Mouse (Mus musculus) left cerebral cortex, postnatal 10 days (tissue): Measurements from ENCODE around the gene Mical3. TPM values are rescaled to one million over a fixed set of nuclear protein-coding genes. Genes with fewer than 3 reads are reported as not detected.

Experiments
- DNase-seq, 2 experiments: peaks; one replicate each; pipeline ENCODE4 v3.0.0; 2021 to 2022; ENCODE audit warnings: low spot score in 2 of 2, mixed read lengths in 1 of 2; ENCODE audit errors: extremely low spot score in 1 of 2
- intact Hi-C: fragments of 180-260 bp; cut with DNase I; formaldehyde crosslinking; loops from one replicate; pipeline ENCODE4 v1.15.1; 2025
- total RNA-seq, 2 experiments: library from RNA; stranded (reverse); gene quantifications; 2 replicates each; pipeline ENCODE4 v1.2.3; 2021

Gene Mical3
- total RNA-seq, 2 experiments from 2014 or later: 110 to 111 TPM

DNA sequence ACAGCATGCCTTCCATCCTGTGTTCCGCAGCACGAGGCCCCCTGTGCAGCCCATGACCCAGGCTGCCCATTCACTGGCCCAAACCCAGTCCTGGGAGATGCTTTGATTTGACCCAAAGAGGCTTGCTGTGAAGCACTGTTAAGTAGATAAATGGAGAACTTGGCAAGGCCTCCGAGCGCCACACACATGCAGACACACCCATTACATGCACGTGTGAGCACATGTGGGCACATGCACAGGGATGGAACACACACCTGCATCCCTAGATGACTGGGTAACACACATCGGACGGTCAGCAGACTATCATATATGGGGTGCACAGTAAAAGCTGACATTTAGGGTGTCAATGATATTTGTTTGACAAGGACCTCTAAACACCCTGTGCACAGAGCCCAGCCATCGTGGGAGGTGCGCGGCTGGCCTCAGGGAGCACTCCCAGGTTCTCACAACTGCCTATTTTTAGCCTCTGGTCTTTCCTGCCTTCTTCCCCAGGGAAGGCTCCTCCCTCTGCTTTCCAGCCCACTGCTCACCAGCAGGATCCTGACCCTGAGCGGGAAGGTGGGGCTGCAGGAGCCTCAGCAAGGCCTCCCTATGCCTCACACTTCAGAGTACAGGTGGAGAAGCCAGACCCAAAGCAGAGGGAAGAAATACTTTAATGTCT lies 63.2 kb downstream of the Mical3 start:
- DNase-seq: no peak
- intact Hi-C loops: no loop called here

DNA sequence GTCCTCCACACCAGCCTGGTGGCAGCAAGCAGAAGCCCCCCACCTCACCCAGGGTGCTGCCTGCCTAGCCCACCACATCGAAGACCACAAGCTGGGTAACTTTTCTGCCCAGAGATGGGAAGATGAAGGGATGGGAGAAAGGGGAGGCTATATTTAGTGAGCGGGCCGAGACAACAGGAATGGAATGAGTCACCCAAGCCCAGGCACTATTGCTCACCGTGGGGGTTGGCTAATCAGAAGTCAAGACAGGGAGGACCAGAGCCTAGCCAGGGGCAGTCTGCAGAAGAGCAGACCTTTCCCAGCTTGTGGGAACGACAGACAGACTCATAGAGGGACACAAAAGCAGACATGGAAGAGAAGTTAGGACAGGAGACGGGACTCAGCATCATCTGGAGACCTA lies 64.0 kb downstream of the Mical3 start:
- no peak for DNase-seq
- intact Hi-C loops: no loop called here

DNA sequence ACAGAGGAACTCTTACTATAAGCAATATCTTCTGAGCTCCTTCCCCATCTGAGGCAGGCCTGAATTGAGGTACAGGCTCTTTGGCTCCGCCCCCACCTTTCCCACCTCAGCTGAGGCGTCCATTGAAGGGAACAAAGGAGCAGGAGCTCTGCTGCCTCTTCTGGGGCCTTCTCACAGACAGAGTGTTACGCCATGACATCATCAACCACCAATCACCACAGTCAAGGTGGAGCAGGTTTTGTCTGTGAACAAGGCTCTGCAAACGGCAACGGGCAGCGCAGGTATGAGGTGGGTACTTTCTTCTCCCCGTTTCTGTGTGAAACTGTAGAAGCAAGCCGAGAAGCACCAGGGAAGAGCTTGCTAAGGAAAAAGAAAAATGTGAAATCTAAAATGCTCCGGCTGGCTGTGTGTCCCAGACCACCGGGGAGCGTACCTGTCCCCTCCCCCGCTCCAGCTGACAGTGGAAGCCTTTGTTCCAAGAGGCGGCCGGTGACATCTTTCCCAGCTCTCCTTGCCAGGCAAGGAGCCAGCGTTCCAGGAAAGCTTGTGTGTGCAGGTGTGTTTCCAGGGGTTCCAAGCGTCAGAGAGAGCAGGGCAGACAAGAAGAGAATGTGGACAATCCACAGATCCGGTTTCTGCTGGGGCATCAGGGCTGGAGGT lies 66.3 kb downstream of the Mical3 start:
- intact Hi-C loops: no loop called here
- DNase-seq: no peak

DNA sequence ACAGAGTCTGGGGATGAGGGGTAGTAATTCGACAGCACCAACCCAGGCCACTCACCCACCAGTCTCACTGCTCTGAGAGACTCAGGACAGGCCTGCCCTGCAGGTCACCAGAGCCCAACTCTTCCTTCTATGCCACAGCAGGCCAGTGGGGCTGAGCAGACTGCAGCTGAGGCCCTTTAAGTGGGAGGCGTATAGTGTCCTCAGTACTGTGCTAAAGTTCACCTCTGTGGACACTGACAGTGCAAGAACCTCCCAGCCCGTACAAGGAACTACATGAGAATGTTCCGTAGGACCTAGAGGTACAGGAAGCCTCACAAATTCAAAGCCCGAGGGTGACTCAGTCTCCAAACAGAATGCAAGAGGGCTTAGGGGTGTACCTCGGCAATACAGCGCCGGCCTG lies 67.0 kb downstream of the Mical3 start:
- no peak for DNase-seq
- intact Hi-C loops: no loop called here

DNA sequence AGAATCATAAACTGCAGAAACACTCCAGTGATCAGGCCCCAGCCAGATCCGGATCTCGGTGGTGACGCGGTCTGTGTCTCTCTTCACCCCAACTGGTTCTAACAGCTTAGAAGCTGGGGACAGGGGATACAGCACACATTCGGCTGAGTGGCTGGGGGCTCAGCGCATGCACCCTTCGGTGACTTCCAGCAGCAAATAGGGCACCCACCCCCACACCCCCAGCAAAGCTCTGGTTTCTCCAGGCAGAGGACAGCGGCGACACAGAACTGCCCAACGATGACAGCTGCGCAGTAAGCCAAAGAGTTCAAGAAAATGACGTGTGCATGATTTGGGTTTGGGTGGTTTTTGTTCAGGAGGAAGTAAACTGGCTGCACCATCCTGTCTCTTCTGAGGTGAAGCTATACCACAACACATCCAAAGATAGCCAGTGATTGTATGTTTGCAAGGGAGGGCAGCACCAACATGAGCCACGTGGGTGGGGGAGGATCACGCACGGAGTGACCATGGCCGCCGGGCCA lies 67.8 kb downstream of the Mical3 start:
- no peak for DNase-seq
- intact Hi-C loops: no loop called here

DNA sequence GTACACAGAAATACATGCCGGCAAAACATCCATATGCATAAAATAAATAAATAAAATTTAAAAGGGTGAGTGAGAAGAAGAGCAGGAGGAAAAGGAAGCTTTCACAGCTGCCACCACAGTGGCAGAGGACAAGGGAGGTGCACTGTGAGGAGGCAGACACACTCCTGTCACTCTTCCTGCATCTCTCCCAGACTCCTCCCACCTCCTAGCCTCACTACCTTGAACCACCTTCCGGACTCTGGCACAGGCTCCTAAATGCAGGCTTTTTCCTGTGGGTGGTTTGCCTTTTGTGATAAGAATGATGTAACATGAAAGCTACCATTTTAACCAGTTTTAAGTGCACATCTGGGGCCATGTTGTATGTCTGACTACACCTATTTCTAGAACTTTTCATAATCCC lies 72.8 kb downstream of the Mical3 start:
- intact Hi-C loops: no loop called here

DNA sequence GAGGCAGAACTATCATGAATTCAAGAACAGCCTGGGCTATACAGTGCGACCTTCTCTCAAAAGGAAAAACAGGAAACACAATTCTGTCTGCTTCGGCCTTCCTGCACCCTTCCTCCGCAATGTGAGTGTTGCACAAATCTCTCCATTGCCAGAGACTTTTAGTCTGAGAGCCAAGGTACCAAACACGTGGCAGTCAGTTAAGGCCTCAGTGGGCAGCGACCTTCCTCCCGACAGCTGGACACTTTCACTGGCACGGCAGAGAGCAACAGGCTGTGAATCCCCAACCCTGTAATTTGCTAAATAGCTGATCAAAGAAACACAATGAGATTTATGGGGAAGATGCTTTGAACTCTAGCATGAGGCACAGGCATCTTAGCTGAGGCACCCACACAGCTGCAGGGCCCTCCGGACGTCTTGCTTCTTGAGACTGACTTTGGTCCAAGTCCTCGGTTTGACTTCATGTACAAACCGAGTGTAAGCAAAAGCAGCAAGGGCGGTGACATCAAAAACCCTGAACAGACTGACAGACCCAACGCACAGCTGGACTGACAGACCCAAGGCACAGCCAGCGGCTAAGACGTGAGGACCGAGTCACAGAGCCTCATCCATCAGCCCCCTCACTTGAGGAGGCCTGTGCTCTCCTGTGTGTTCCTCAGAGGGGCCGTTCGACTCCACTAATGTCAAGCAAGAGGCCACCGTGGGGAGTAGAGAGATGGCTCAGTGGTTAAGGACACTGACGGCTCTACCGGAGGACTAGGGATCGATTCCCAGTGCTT lies 73.4 kb downstream of the Mical3 start:
- DNase-seq: no peak
- intact Hi-C loops: no loop called here

More for the DNA sequence above, 72.8 kb downstream of the Mical3 start:
- no peak for DNase-seq

DNA sequence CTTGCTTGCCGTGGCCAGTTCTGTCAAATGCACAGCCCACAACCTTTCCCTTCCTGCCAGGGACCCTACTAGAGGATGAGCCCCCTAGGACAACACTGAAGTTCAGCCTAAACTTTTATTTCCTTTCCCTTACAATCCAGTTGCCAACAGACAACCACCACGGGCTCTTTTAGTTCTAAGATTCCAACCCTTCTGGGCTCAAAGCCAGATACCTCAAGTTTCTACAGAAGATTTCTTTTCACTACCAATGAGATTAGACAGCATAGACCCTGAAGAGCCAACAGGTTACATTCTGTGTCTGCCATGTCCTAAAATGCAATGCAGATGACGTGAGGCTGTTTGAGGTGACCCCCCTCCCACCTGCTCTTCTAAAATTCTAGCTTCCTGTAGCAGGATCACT lies 75.3 kb downstream of the Mical3 start:
- intact Hi-C loops: no loop called here
- DNase-seq: no peak

DNA sequence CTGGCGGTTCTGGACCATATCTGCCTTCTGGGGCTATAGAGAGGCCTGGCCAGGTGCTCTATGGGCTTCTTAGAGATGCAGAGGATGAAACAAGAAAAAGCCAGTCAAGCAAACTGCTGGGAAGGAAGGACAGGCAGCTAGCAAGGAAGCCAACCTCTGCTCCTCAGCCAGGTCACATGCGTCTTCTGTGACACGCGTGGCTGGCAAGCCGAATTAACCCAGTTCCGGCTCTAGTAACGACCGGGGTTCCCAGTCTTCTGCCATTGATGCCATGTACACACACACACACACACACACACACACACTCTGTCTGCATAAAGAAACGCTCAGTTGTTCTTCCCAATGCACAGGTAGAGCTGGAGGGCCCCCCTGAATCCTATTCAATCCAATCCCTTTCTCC lies 75.9 kb downstream of the Mical3 start:
- no peak for DNase-seq
- intact Hi-C loops: no loop called here

DNA sequence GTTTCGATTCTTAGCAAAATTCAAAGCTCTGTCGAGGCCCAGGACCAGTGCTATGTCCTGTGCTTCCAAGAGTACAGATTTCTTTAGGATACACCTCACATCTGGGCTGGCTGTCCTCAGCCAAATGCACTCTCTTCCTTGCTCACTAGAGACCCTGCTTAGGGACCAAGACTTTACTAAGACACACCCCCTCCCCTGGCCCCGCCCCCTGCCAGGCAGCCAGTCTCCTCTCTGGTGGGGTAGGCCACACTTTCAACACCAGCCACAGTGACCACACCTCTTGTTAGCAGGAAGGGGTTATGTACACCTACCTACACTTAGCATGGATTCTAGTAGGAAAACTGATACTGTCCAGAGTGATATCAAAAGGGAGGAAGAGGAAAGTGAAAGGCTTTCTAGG lies 76.5 kb downstream of the Mical3 start:
- intact Hi-C loops: no loop called here
- no peak for DNase-seq

DNA sequence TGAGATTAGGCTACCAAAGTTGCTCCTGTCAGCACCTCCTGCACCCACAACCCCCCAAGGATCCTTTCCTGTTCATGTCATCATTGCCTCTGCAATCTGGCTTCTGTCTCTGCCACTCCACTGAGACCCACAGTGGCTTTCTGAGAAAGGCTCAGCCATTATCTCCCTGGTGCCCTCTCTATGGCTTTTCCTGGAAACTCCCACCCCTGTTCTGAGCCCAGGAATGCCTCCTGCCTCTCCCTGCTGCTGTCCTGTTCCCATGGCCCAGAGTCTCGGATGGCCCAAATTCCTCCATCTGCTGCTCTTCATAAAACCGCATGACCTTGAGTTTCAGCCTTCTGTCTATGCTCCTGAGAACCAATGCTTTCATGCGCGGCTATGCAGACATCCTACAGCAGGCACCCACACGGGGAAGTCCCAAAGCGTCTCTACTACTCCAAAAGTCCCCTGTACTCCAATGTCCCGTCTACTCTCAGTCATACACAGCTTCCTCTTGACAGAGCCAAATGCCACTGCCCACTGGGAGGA lies 77.2 kb downstream of the Mical3 start:
- no peak for DNase-seq
- intact Hi-C loops: no loop called here

DNA sequence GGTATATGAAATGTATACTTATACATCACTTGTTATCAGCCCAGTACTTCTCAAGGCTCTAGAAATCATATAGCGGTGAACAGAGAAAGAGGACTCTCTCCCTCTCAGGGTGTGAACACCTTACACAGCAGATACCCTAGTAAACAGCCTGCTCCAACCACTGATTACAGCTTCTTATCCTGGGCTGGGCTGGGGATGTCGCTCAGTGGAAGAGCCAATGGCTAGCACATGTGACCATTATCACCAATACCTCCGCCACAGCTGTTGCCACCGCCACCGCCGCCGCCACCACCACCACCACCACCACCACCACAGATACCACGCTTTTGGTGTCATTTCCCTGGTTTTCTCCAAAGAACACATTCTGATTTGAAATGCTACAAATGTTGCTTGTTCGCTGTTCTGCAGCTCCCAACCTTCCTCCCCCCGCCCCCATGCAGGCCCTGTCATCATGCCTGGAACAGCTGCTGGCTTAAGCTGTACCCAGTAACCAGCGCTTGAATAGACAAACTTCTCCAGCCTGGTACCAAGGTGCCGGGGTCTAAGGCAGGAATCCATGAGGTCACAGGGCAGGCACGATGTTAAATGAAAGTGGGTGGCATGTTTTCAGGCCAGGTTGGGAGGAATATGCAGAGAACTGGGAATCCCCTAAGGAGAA lies 78.7 kb downstream of the Mical3 start:
- intact Hi-C loops: no loop called here
- DNase-seq: no peak

DNA sequence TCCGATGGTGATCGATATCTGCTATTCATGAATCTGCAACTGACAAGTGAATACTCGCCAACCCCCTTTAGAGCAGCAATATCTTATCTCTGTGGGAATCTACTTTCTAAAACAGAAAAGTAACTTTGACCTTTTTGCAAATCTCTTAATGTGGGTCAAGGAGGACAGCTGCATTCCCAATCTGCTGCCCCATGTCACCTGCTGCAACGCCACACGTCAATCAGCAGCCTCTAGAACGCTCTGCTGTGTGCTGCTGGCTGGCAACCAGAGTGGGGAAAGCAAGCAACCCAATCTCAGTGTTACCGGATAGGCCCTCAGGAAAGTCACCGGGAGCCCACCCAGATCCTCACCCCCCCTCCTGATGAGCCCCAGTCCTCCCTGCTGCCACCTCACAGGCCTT lies 79.4 kb downstream of the Mical3 start:
- intact Hi-C loops: no loop called here
- no peak for DNase-seq

DNA sequence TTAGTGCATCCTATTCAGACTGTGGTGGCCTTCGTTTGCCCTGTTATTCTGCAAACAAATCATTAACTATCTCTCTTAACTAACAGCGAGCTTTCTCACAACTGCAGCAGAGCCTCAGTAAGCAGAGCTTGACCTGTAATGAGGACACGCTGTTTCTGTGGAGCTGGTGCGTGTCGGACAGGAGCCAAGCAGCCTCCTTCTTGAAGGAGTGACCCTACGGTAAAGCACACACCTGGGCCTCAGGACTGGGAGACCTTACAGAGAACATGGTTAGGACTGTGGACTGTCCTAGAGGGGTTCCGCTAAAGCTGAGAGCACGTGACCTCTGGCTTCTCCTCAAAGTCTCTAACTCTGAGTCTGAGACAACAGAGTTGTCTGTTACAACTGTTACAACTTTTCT lies 82.1 kb downstream of the Mical3 start:
- DNase-seq: no peak
- intact Hi-C loops: no loop called here

DNA sequence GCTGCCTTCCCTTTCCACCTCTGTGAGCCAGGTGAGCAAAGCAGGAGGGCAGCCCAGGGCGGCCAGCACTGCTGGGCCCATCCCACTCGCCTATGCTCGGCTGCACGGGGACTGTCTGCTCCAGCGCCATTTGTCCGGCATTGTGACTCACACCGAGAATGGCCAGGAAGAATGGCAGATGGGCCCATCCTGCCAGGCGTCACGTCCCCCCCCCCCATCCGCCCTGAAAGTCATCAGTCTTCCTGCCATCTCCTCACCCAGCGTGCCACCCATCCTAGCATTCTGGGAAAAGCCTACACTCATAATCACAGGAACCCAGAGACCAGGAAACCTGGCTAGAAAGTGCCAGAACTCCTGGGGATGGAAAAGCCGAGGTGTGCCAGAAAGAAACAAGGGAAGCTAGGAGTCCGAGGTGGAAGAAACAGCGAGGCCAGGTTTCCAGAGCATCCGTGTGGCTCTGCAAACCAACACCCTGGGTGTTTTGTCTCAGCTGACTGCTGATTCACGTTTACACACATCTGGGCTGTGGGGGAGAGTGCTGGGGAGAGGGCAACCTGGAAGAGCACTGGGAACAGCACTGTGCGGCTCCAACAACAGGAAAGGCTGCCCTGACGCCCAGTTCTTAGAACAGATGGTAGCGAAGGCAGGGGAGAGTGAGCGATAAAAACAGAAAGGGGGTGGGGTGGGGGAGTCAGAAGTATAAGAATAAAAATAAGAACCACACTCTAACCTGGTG lies 85.3 kb downstream of the Mical3 start:
- intact Hi-C loops: no loop called here
- no peak for DNase-seq

DNA sequence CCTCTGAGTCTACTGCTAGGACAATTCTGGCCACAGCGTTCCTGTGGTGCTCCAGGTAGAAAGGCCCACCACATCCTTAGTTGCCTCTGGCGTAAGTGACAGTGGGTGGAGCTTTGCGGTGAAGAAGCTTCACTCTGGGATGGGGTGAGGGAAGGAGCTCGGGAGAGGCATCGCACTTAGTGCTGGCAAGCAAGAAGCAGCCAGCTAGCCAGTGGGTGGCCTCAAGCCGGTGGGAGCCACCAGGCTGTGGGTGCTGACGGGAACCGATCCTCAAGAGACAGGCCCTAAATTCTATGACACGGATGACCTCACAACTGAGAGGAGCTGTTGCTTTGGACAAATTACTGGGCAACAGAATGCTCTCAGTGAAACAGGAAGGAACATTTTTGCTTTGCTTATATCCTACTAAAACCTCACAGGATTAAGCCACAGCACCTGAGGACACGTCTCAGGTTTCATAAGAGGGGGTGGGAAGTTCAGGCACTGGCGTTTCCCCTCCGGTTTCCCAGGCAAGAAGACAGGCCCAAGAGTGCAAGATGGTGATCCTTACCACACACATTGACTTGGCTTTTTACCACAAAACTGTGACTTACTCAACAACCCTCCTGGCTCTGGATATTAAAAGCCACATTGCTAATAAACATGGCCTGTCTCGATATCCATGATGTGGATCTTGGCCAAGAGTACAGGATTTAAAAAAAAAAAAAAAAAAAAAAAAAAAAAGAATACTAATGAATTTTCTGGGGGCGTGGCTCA lies 87.2 kb downstream of the Mical3 start:
- DNase-seq: no peak
- intact Hi-C loops: loop anchor here (5.0 kb wide), 1 partner anchor 64 kb away; no protein-coding TSS in a partner anchor

DNA sequence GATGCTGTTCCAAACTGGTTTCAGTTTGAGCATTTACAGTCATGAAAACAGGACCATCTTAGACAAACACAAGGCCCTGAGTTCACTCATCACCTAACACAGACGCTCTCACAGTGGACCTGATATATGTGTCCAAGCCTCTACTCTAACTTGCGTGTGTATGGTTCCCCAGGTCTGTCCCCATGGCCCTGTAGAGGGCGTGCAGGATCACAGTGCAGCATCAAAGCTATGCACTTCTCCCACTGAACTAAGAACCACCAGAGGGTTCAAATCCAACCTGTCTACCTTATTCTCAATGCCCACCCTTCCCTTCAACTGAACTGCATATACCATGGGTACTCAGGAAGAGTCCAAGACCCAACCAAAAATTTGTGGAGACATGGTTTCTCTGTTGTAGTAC lies 91.1 kb downstream of the Mical3 start:
- intact Hi-C loops: loop anchor here (5.0 kb wide), 1 partner anchor 68 kb away; no protein-coding TSS in a partner anchor
- DNase-seq: no peak

DNA sequence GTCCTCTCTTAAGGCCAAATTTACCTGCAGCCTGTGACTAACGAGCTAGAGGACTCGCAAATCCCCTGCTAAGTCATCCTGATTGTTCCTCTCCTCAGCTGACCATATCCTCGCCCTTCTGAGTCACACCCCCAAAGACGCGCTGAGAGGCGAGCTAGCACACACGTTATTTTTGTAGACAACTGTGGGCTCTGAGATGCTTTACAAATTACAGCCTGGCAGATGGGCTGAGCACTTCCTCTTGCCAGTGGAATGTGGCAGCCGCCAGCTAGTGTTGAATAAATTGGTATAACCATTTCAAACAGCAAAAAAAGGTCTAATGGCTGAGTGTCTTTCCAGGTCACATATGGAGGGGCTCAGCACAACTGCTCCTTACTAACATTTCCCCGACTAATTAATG lies 91.5 kb downstream of the Mical3 start:
- DNase-seq: peak; percentile 51 to 62
- intact Hi-C loops: no loop called here
